Mouse (Mus musculus): ENCODE measurements around the gene Ntn5. TPM values are rescaled to one million over a fixed set of nuclear protein-coding genes. Genes with fewer than 3 reads are reported as not detected.

Gene Ntn5
- not detected for polyA plus RNA-seq (2014; fragmentation: Illumina TruSeq; extraction: RNeasy Lipid Tissue Mini Kit (QIAGEN cat#74804); ENCODE audit: low read depth, low replicate concordance)

DNA sequence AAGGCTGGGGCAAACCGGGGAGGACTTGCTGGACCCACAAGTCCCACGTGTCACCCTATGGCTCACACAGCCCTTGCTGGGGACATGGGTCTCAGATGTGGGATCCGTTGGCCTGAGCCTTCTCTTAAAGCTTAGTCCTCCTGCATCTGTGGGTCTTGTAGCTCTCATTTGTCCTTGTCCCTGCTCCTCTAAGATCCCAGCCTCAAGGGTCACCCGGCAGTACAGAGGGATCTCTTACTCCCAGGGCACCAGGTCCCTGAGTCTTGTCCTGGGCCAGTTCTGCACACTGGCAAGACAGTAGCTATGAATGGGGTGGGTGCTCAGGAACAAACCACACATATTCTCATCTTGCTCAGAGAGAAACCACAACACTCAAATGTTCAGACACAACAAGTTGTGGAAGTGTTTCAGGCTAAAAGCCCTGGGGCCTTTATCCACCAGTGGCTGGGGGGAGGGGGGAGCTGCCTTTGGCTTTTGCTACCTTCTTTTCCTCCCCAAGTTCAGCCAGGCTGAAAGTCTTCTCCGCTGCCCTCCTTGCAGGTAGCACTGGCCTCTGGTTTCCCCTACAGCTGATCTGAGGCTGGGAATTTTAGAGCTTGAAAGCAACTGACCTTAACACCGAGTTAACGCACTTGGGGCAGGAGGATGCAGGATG lies at the start of gene Ntn5:
Ntn5 (plus strand) TSS at position 627 of the 655 bp plus-strand sequence.

GRCm38 (mm10) chr7:45639561-45640027 lies 44.2 kb upstream of the Ntn5 start, which contains the start of gene Mamstr:
Gene Mamstr (plus strand): TSS chr7:45639977.

DNA sequence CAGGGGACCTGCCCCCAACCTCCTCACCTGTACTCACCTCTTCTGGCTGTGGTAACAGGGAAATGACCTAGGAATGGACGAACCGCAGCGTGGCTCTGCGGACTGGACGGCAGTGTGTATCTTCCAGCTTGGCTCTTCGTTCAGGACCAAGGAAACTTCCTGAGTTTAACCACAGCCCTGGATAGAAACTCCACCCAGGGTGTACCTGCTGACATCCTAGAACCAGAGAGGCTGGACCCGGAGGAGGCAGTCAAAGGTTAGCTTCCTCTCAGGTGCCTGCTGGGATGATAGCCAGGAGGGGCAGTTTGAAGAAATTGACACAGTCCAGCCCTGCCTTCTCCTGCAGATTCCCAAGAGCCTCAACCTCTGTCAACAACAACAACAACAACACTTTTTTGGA lies 17.7 kb upstream of the Ntn5 start, which contains the start of gene Fut2:
Fut2 (minus strand) TSS at position 234 of the 400 bp plus-strand sequence.

DNA sequence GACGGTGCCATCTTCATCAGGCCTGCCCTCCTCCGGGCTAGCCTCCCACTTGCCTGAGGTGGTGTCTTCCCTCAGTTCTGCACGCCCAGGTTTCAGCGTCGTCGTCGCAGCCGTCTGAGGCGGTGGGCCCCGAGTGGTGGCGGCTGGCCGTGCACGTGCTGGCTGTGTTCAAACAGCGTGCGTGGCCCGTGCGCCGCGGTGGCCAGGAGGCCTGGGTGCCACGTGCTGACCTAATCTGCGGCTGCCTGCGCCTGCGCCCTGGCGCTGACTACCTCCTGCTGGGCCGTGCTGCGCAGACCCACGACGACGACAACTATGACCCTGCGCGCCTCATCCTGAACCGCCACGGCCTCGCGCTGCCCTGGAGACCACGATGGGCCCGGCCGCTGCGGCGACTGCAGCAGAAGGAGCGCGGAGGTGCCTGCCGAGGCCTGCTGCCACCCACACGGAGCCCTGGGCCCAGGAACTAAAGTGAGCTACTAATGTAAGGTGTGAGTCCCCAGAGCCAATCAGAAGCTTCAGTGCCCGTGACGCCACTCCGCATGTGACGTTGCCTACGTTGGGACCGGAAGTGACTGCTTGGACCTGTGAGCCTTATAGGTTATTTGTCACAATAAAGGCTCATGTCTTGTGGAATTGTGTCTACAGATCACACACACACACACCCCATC lies 10.2 kb downstream of the Ntn5 start, which contains the start of gene Sec1:
Sec1 (minus strand) TSS at position 482 of the 671 bp plus-strand sequence.

GRCm38 (mm10) chr7:45699523-45700141 lies 15.8 kb downstream of the Ntn5 start, which contains the start of gene Car11:
Gene Car11 (plus strand): TSS chr7:45699843.

GRCm38 (mm10) chr7:45704730-45705442 lies 21.1 kb downstream of the Ntn5 start, which contains the start of gene Dbp:
Gene Dbp (plus strand): TSS chr7:45705088.

GRCm38 (mm10) chr7:45715090-45715708 lies 31.4 kb downstream of the Ntn5 start, which contains the start of gene Rpl18:
Gene Rpl18 (plus strand): TSS chr7:45715457.

DNA sequence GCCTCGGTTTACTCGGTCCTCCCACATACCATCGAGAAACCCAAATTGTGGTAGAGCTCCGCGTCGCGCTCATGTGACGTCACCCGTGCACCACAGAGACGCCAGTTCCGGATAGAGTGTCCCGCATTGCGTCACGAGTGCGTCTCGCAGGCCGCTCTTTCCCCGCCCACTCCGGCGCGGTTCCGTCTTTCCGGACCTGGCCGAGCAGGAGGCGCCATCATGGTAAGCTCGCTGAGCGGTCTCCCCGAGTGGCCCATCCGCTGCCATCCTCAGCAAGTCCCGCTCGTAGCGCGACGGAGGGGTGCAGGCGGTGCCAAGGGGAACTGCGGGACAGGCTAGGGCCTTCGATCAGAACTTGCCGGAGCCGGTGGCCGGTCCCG lies 34.1 kb downstream of the Ntn5 start, which contains the start of gene Sphk2:
Sphk2 (minus strand) TSS at position 85 of the 380 bp plus-strand sequence.

DNA sequence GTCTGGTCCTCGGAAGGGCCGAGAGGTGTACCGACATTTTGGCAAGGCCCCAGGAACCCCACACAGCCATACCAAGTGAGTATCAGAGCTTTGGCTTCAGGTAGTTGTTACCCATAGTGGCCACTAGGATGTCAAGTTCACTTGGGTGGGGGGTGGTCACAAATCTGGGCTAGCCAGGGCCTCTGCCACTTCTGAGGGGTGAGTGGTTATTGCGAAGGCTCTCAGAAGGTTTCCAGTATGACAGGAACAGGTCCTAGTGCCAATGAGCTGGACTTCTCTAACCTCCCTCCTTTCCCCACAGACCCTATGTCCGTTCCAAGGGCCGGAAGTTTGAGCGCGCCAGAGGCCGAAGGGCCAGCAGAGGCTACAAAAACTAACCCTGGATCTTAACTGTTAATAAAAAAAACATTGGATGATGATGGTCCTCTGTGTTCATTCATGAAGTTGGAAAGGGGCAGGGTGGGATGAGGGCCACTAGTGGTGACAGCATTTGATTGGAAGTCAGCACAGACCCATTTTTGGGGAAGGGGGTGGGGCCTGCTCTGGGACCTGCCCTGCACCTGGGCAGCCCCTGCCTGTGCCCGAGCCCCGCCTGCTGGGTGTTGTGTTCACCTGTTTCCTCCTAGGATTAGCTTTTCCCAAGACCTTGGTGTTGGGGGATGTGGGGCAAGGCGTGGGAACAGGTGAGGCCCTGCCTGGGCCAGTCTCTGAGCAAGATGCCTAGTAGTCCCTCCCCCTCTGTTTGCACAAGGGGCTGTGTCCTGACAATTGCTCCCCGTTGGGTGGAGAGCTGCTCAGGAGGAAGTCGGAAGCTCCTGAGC lies 36.8 kb downstream of the Ntn5 start, which contains the start of gene Fam83e:
Fam83e (plus strand) TSS at position 800 of the 821 bp plus-strand sequence.

GRCm38 (mm10) chr7:45725713-45726112 lies 41.9 kb downstream of the Ntn5 start, which contains the start of gene Spaca4:
Gene Spaca4 (minus strand): TSS chr7:45725813.

Other genes starting within 250 kb of the Ntn5 start
- gene Gys1, start 249.2 kb upstream of the Ntn5 start, polyA plus RNA-seq (2014; fragmentation: Illumina TruSeq; extraction: RNeasy Lipid Tissue Mini Kit (QIAGEN cat#74804); ENCODE audit: low read depth, low replicate concordance), result 0.64 TPM
- 0.58 TPM for gene Ruvbl2, start 245.9 kb upstream of the Ntn5 start, polyA plus RNA-seq (2014; fragmentation: Illumina TruSeq; extraction: RNeasy Lipid Tissue Mini Kit (QIAGEN cat#74804); ENCODE audit: low read depth, low replicate concordance)
- 81.8 TPM for gene Ftl1, start 224.1 kb upstream of the Ntn5 start, polyA plus RNA-seq (2014; fragmentation: Illumina TruSeq; extraction: RNeasy Lipid Tissue Mini Kit (QIAGEN cat#74804); ENCODE audit: low read depth, low replicate concordance)
- 0.79 TPM for gene Bax, start 217.1 kb upstream of the Ntn5 start, polyA plus RNA-seq (2014; fragmentation: Illumina TruSeq; extraction: RNeasy Lipid Tissue Mini Kit (QIAGEN cat#74804); ENCODE audit: low read depth, low replicate concordance)
- not detected for gene Tulp2, start 202.1 kb upstream of the Ntn5 start, polyA plus RNA-seq (2014; fragmentation: Illumina TruSeq; extraction: RNeasy Lipid Tissue Mini Kit (QIAGEN cat#74804); ENCODE audit: low read depth, low replicate concordance)
- not detected for gene Gm45808, start 197.2 kb upstream of the Ntn5 start, polyA plus RNA-seq (2014; fragmentation: Illumina TruSeq; extraction: RNeasy Lipid Tissue Mini Kit (QIAGEN cat#74804); ENCODE audit: low read depth, low replicate concordance)
- 85.8 TPM for gene Dhdh, start 195.2 kb upstream of the Ntn5 start, polyA plus RNA-seq (2014; fragmentation: Illumina TruSeq; extraction: RNeasy Lipid Tissue Mini Kit (QIAGEN cat#74804); ENCODE audit: low read depth, low replicate concordance)
- 38.2 TPM for gene Nucb1, start 173.6 kb upstream of the Ntn5 start, polyA plus RNA-seq (2014; fragmentation: Illumina TruSeq; extraction: RNeasy Lipid Tissue Mini Kit (QIAGEN cat#74804); ENCODE audit: low read depth, low replicate concordance)
- gene Ppp1r15a, start 157.8 kb upstream of the Ntn5 start, polyA plus RNA-seq (2014; fragmentation: Illumina TruSeq; extraction: RNeasy Lipid Tissue Mini Kit (QIAGEN cat#74804); ENCODE audit: low read depth, low replicate concordance), result 0.95 TPM
- gene Plekha4, start 157.7 kb upstream of the Ntn5 start, polyA plus RNA-seq (2014; fragmentation: Illumina TruSeq; extraction: RNeasy Lipid Tissue Mini Kit (QIAGEN cat#74804); ENCODE audit: low read depth, low replicate concordance), result not detected
- gene Hsd17b14, start 129.1 kb upstream of the Ntn5 start, polyA plus RNA-seq (2014; fragmentation: Illumina TruSeq; extraction: RNeasy Lipid Tissue Mini Kit (QIAGEN cat#74804); ENCODE audit: low read depth, low replicate concordance), result not detected
- 3.7 TPM for gene Bcat2, start 113.9 kb upstream of the Ntn5 start, polyA plus RNA-seq (2014; fragmentation: Illumina TruSeq; extraction: RNeasy Lipid Tissue Mini Kit (QIAGEN cat#74804); ENCODE audit: low read depth, low replicate concordance)
- gene Fgf21, start 68.5 kb upstream of the Ntn5 start, polyA plus RNA-seq (2014; fragmentation: Illumina TruSeq; extraction: RNeasy Lipid Tissue Mini Kit (QIAGEN cat#74804); ENCODE audit: low read depth, low replicate concordance), result not detected
- not detected for gene Fut1, start 66.7 kb upstream of the Ntn5 start, polyA plus RNA-seq (2014; fragmentation: Illumina TruSeq; extraction: RNeasy Lipid Tissue Mini Kit (QIAGEN cat#74804); ENCODE audit: low read depth, low replicate concordance)
- gene Izumo1, start 62.2 kb upstream of the Ntn5 start, polyA plus RNA-seq (2014; fragmentation: Illumina TruSeq; extraction: RNeasy Lipid Tissue Mini Kit (QIAGEN cat#74804); ENCODE audit: low read depth, low replicate concordance), result not detected
- gene Rasip1, start 56.5 kb upstream of the Ntn5 start, polyA plus RNA-seq (2014; fragmentation: Illumina TruSeq; extraction: RNeasy Lipid Tissue Mini Kit (QIAGEN cat#74804); ENCODE audit: low read depth, low replicate concordance), result not detected
- gene Mamstr, start 44.0 kb upstream of the Ntn5 start, polyA plus RNA-seq (2014; fragmentation: Illumina TruSeq; extraction: RNeasy Lipid Tissue Mini Kit (QIAGEN cat#74804); ENCODE audit: low read depth, low replicate concordance), result not detected
- not detected for gene Fut2, start 17.6 kb upstream of the Ntn5 start, polyA plus RNA-seq (2014; fragmentation: Illumina TruSeq; extraction: RNeasy Lipid Tissue Mini Kit (QIAGEN cat#74804); ENCODE audit: low read depth, low replicate concordance)
- not detected for gene Sec1, start 10.4 kb downstream of the Ntn5 start, polyA plus RNA-seq (2014; fragmentation: Illumina TruSeq; extraction: RNeasy Lipid Tissue Mini Kit (QIAGEN cat#74804); ENCODE audit: low read depth, low replicate concordance)
- gene Car11, start 15.8 kb downstream of the Ntn5 start, polyA plus RNA-seq (2014; fragmentation: Illumina TruSeq; extraction: RNeasy Lipid Tissue Mini Kit (QIAGEN cat#74804); ENCODE audit: low read depth, low replicate concordance), result not detected
- 2.3 TPM for gene Dbp, start 21.1 kb downstream of the Ntn5 start, polyA plus RNA-seq (2014; fragmentation: Illumina TruSeq; extraction: RNeasy Lipid Tissue Mini Kit (QIAGEN cat#74804); ENCODE audit: low read depth, low replicate concordance)
- gene Rpl18, start 31.4 kb downstream of the Ntn5 start, polyA plus RNA-seq (2014; fragmentation: Illumina TruSeq; extraction: RNeasy Lipid Tissue Mini Kit (QIAGEN cat#74804); ENCODE audit: low read depth, low replicate concordance), result 8.0 TPM
- gene Sphk2, start 34.0 kb downstream of the Ntn5 start, polyA plus RNA-seq (2014; fragmentation: Illumina TruSeq; extraction: RNeasy Lipid Tissue Mini Kit (QIAGEN cat#74804); ENCODE audit: low read depth, low replicate concordance), result 1.6 TPM
- not detected for gene Fam83e, start 37.2 kb downstream of the Ntn5 start, polyA plus RNA-seq (2014; fragmentation: Illumina TruSeq; extraction: RNeasy Lipid Tissue Mini Kit (QIAGEN cat#74804); ENCODE audit: low read depth, low replicate concordance)
- gene Spaca4, start 41.8 kb downstream of the Ntn5 start, polyA plus RNA-seq (2014; fragmentation: Illumina TruSeq; extraction: RNeasy Lipid Tissue Mini Kit (QIAGEN cat#74804); ENCODE audit: low read depth, low replicate concordance), result not detected
- gene Lmtk3, start 99.7 kb downstream of the Ntn5 start, polyA plus RNA-seq (2014; fragmentation: Illumina TruSeq; extraction: RNeasy Lipid Tissue Mini Kit (QIAGEN cat#74804); ENCODE audit: low read depth, low replicate concordance), result not detected
- gene Sult2b1, start 100.6 kb downstream of the Ntn5 start, polyA plus RNA-seq (2014; fragmentation: Illumina TruSeq; extraction: RNeasy Lipid Tissue Mini Kit (QIAGEN cat#74804); ENCODE audit: low read depth, low replicate concordance), result not detected
- gene Cyth2, start 130.6 kb downstream of the Ntn5 start, polyA plus RNA-seq (2014; fragmentation: Illumina TruSeq; extraction: RNeasy Lipid Tissue Mini Kit (QIAGEN cat#74804); ENCODE audit: low read depth, low replicate concordance), result 9.5 TPM
- gene Kcnj14, start 140.8 kb downstream of the Ntn5 start, polyA plus RNA-seq (2014; fragmentation: Illumina TruSeq; extraction: RNeasy Lipid Tissue Mini Kit (QIAGEN cat#74804); ENCODE audit: low read depth, low replicate concordance), result not detected
- 0.66 TPM for gene Grwd1, start 146.9 kb downstream of the Ntn5 start, polyA plus RNA-seq (2014; fragmentation: Illumina TruSeq; extraction: RNeasy Lipid Tissue Mini Kit (QIAGEN cat#74804); ENCODE audit: low read depth, low replicate concordance)
- 63.8 TPM for gene Kdelr1, start 188.8 kb downstream of the Ntn5 start, polyA plus RNA-seq (2014; fragmentation: Illumina TruSeq; extraction: RNeasy Lipid Tissue Mini Kit (QIAGEN cat#74804); ENCODE audit: low read depth, low replicate concordance)
- not detected for gene Grin2d, start 194.4 kb downstream of the Ntn5 start, polyA plus RNA-seq (2014; fragmentation: Illumina TruSeq; extraction: RNeasy Lipid Tissue Mini Kit (QIAGEN cat#74804); ENCODE audit: low read depth, low replicate concordance)
- gene Syngr4, start 212.7 kb downstream of the Ntn5 start, polyA plus RNA-seq (2014; fragmentation: Illumina TruSeq; extraction: RNeasy Lipid Tissue Mini Kit (QIAGEN cat#74804); ENCODE audit: low read depth, low replicate concordance), result not detected
- gene Tmem143, start 212.9 kb downstream of the Ntn5 start, polyA plus RNA-seq (2014; fragmentation: Illumina TruSeq; extraction: RNeasy Lipid Tissue Mini Kit (QIAGEN cat#74804); ENCODE audit: low read depth, low replicate concordance), result 2.9 TPM
- gene Emp3, start 237.4 kb downstream of the Ntn5 start, polyA plus RNA-seq (2014; fragmentation: Illumina TruSeq; extraction: RNeasy Lipid Tissue Mini Kit (QIAGEN cat#74804); ENCODE audit: low read depth, low replicate concordance), result not detected
- not detected for gene Ccdc114, start 240.1 kb downstream of the Ntn5 start, polyA plus RNA-seq (2014; fragmentation: Illumina TruSeq; extraction: RNeasy Lipid Tissue Mini Kit (QIAGEN cat#74804); ENCODE audit: low read depth, low replicate concordance)

Measured in liver, adult 10 weeks (tissue).